Mouse (Mus musculus) forebrain, embryonic 10.5 days (tissue): ENCODE results near the gene Ppp1r12a. TPM values are rescaled to one million over a fixed set of nuclear protein-coding genes. Genes with fewer than 3 reads are reported as not detected.

Experiments
- polyA plus RNA-seq: library from polyadenylated mRNA; unstranded; fragments of >200 nt; fragmentation: Nextera tagmentation; extraction: Ambion mirVana; gene quantifications from 2 replicates; pipeline ENCODE4 v1.2.1, GENCODE M21; 2016

Gene Ppp1r12a
- polyA plus RNA-seq, 1 experiment from 2014 or later: 67.5 TPM

Other genes with a start within 250 kb of the Ppp1r12a start
- 12.7 and 14.7 TPM in 2 replicates for gene Pawr, start 169.9 kb downstream of the Ppp1r12a start, polyA plus RNA-seq